Mouse (Mus musculus): Measurements from ENCODE around the gene Spaca5.

Gene Spaca5

GRCm38 (mm10) chrX:21068106-21068505, at the start of gene Spaca5:
TSS of gene Spaca5 (plus strand) at chrX:21068406.
- no peak for DNase-seq (ENCODE audit: low spot score)

DNA sequence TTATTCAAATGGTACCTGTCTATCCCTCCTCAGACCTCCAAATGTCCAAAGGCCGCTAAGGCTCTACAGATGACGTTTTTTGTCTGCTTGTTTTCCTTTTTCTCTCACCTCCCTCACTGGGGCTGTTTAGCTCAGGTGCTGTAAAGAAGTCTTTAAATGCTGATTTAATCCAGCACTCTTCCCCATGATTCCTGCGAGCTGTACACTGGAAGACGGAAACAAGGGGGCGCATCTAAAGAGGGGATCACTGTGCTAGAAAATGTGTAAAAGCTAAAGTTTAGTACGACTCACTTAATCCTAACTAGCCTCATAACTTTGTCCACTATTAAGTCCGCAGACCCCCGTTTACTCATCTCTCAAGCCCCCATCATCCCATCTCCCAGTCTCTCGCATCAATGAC, 6.7 kb upstream of the Spaca5 start:
- no peak for DNase-seq (ENCODE audit: low spot score)

DNA sequence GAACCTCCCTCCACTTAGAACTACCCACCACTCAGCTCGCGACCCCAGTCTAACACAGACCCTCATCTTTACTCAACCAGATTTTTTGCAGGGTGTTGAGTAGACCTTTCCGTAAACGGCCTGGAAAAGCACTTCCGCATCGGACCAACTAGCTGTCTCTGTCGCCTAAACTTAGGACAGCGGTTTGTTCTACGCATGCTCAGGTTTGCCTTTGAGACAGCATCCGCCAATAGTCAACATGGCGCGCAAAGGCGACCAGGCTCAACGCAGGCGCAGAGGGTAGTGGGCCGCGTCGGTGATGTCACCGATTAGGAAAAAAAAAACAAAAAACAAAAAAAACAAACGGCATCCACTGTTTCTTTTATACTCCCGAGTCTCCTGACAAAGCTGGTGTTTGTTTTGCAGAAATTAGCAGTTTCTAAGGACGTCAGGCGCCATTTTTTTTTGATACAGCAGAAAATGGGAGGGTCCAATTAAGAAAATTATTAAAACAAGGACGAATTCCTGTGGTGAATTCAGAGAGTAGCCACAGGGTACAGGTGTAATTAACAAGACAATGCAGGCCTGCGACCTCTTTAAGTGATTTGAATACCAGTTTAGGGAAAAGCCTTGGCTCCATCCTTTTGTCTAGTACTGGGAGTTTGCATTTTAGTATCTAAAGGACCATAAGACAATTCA, 6.2 kb upstream of the Spaca5 start, which contains the start of gene Zfp182:
TSS of gene Zfp182 (minus strand) at position 451 of the 678 bp plus-strand sequence.
- DNase-seq (ENCODE audit: low spot score): peak; percentile 50

GRCm38 (mm10) chrX:21062544-21062890, 5.7 kb upstream of the Spaca5 start:
- no peak for DNase-seq (ENCODE audit: low spot score)

DNA sequence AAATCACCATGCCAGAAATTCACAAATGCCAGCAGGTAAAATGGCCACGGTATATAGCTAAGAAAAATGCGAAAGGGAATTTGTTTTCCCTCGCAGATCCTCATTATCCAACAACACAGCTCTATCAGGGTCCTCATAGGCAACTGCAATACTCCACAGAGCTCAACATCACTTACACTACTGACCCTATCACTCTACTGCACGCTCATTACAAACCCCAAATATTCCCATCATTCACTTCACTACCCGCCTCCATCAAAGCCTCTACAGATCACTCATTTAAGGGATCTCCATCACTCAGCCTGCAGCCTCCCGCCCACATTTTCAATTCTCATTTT, 20.4 kb downstream of the Spaca5 start:
- DNase-seq (ENCODE audit: low spot score): no peak

- DNase-seq (ENCODE audit: low spot score): peak; percentile 52
These were observed 21.0 kb downstream of the Spaca5 start, which contains the start of gene Zfp300 for GRCm38 (mm10) chrX:21088983-21089866. TSS of gene Zfp300 (minus strand) at chrX:21089527.

GRCm38 (mm10) chrX:21089867-21090239, 21.6 kb downstream of the Spaca5 start:
- no peak for DNase-seq (ENCODE audit: low spot score)

DNA sequence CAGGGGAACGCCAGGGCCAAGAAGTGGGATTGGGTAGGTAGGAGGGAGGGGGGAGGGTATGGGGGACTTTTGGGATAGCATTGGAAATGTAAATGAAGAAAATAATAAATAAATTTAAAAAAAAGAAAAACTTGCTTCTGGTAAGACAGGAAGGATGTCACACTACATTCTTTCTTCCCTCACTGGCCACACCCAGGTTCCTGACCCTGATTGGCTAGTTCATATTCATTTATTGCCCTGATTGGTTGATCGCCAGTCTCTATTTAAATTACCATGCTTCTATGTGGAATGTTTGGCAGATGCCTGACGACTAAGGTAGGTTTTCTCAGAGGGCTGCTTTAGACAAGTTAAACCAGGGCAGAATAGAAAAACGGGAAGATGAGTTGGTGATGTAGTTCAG, 47.3 kb downstream of the Spaca5 start, which contains the start of gene Ssxa1:
TSS of gene Ssxa1 (plus strand) at position 301 of the 400 bp plus-strand sequence.
- no peak for DNase-seq (ENCODE audit: low spot score)

Measured in left cerebral cortex, adult 11 months (tissue).